Mouse (Mus musculus) cerebellum, adult 11-12 months (tissue): ENCODE measurements around the gene Tnfsf9.

Source experiments
- DNase-seq: peaks from one replicate; pipeline ENCODE4 v3.0.0; 2022

Tnfsf9 gene

GRCm38 (mm10) chr17:57135635-57136034 lies 30.5 kb downstream of the Tnfsf9 start:
- no peak for DNase-seq

GRCm38 (mm10) chr17:57138676-57139075 lies 33.6 kb downstream of the Tnfsf9 start:
- DNase-seq, result no peak

- no peak for DNase-seq
Measured at GRCm38 (mm10) chr17:57139708-57140107, 34.6 kb downstream of the Tnfsf9 start.

GRCm38 (mm10) chr17:57143704-57144103 lies 38.6 kb downstream of the Tnfsf9 start:
- DNase-seq, result no peak

- DNase-seq, result no peak
Measured at GRCm38 (mm10) chr17:57145115-57145514, 40.0 kb downstream of the Tnfsf9 start.

GRCm38 (mm10) chr17:57148343-57148742 lies 43.2 kb downstream of the Tnfsf9 start:
- DNase-seq, result no peak

- no peak for DNase-seq
Measured at GRCm38 (mm10) chr17:57148994-57149803, 44.1 kb downstream of the Tnfsf9 start, which contains the start of gene Cd70. TSS of gene Cd70 (minus strand) at chr17:57149777.

GRCm38 (mm10) chr17:57153006-57153405 lies 47.9 kb downstream of the Tnfsf9 start:
- no peak for DNase-seq

GRCm38 (mm10) chr17:57153787-57154186 lies 48.7 kb downstream of the Tnfsf9 start:
- no peak for DNase-seq
